Mouse (Mus musculus) ES-E14 (cell line): ENCODE results near the gene Slc2a2. TPM values are rescaled to one million over a fixed set of nuclear protein-coding genes. Genes with fewer than 3 reads are reported as not detected.
"Not testable (repeated sequence)": the region's sequence is repeated elsewhere in the genome, so short reads cannot be mapped to it uniquely, and the experiment has no call there.

Experiments
- DNase-seq: peaks from one replicate; pipeline ENCODE4 v3.0.0-alpha.2; 2013; ENCODE audit warnings: low read depth, low spot score
- H3K27ac ChIP-seq: 2 replicates; pipeline ENCODE4 v1.5.1; 2012; ENCODE audit warnings: low read depth, mild to moderate bottlenecking, low read length, moderate library complexity, mixed read lengths; ENCODE audit not compliant: poor library complexity, insufficient read depth, severe bottlenecking
- H3K36me3 ChIP-seq: 2 replicates; pipeline ENCODE4 v1.6.1; 2012; ENCODE audit warnings: mild to moderate bottlenecking, low read length, moderate library complexity, mixed read lengths; ENCODE audit not compliant: control insufficient read depth, poor library complexity, insufficient read depth, severe bottlenecking
- H3K4me1 ChIP-seq, 2 experiments: fragments of 150-350 bp in 1 of 2; sonication (generic) in 1 of 2; 2 replicates each; pipeline ENCODE4 v1.6.1; 2012; ENCODE audit warnings: low read length in 2 of 2, mild to moderate bottlenecking in 1 of 2, mixed read lengths in 1 of 2; ENCODE audit not compliant: control insufficient read depth in 2 of 2, insufficient read depth in 2 of 2, poor library complexity in 1 of 2
- H3K4me3 ChIP-seq, 2 experiments: fragments of 150-350 bp in 1 of 2; sonication (generic) in 1 of 2; 2 replicates each; pipeline ENCODE4 v1.5.1; 2012; ENCODE audit warnings: low read length in 2 of 2, low read depth in 1 of 2, mild to moderate bottlenecking in 1 of 2, mixed read lengths in 1 of 2; ENCODE audit not compliant: insufficient read depth in 1 of 2, poor library complexity in 1 of 2, severe bottlenecking in 1 of 2
- H3K9ac ChIP-seq: 2 replicates; pipeline ENCODE4 v1.6.1; 2012; ENCODE audit warnings: low read depth, mild to moderate bottlenecking, low read length, mixed read lengths; ENCODE audit not compliant: poor library complexity, insufficient read depth, severe bottlenecking
- H3K9me3 ChIP-seq: fragments of 150-350 bp; sonication (generic); 2 replicates; pipeline ENCODE4 v1.6.1; 2012; ENCODE audit warnings: low read depth, mild to moderate bottlenecking, low read length; ENCODE audit not compliant: control insufficient read depth, insufficient read depth
- CHD2 ChIP-seq: IDR thresholded peaks from 2 replicates; pipeline ENCODE4 v1.6.1; 2014; ENCODE audit warnings: mild to moderate bottlenecking, low read depth, low read length, inconsistent platforms
- HCFC1 ChIP-seq: IDR thresholded peaks from 2 replicates; pipeline ENCODE4 v1.6.1; 2012; ENCODE audit warnings: low read length, inconsistent platforms, borderline replicate concordance; ENCODE audit not compliant: insufficient read depth
- MAFK ChIP-seq: IDR thresholded peaks from 2 replicates; pipeline ENCODE4 v1.6.1; 2014; ENCODE audit warnings: mild to moderate bottlenecking, low read depth, low read length, inconsistent platforms; ENCODE audit not compliant: insufficient read depth
- ZC3H11A ChIP-seq: IDR thresholded peaks from 2 replicates; pipeline ENCODE4 v1.6.1; 2012; ENCODE audit warnings: low read depth, mild to moderate bottlenecking, inconsistent platforms, low read length, borderline replicate concordance
- ZNF384 ChIP-seq: IDR thresholded peaks from 2 replicates; pipeline ENCODE4 v1.6.1; 2012; ENCODE audit warnings: low read depth, low read length, inconsistent platforms
- in situ Hi-C, 2 experiments: fragments of 600-800 bp; cut with MboI; formaldehyde crosslinking; loops; one replicate each; pipeline ENCODE4 v1.15.1; 2025; ENCODE audit warnings: low sequenced_read_pairs in 2 of 2, inconsistent platforms in 1 of 2; ENCODE audit not compliant: unreplicated experiment in 2 of 2
- total RNA-seq: library from RNA; depleted of rRNA; stranded (reverse); fragments of 300-350 nt; gene quantifications from 2 replicates; pipeline ENCODE4 v1.2.3, GENCODE M21; 2012

Gene Slc2a2
- total RNA-seq, 1 experiment = not detected

DNA sequence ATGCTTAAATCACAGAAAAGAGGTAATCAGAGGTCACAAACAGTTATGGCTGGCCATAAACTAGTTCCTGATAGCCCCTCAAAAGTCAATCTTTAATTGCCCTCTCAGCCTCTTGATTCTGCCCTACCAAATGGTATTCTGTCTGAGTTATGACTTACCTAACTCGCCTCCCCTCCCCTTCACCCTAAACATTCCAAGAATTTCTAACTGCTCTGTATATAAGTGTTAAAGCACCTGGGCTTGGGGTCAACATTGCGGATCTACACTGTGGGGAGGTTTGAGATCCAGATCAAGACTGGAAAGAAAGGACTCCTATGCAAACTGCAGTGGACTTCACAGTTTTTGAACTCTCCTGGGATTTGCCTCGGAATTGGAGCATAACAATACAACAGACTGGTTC, 70.5 kb downstream of the Slc2a2 start:
- H3K36me3 ChIP-seq = no peaks in the 10 kb centered on the region
- no peak overlapping the region for H3K9ac ChIP-seq
- in situ Hi-C loops = no loop called here
- no peak overlapping the region for H3K27ac ChIP-seq
- H3K4me3 ChIP-seq = no peak overlapping the region
- H3K4me1 ChIP-seq = no peaks in the 10 kb centered on the region
- no peak for DNase-seq
- no peaks in the 10 kb centered on the region for H3K9me3 ChIP-seq
- TF ChIP-seq ZC3H11A = no peak
- TF ChIP-seq HCFC1 = no peak
- TF ChIP-seq MAFK = no peak
- no peak for TF ChIP-seq ZNF384
- no peak for TF ChIP-seq CHD2

DNA sequence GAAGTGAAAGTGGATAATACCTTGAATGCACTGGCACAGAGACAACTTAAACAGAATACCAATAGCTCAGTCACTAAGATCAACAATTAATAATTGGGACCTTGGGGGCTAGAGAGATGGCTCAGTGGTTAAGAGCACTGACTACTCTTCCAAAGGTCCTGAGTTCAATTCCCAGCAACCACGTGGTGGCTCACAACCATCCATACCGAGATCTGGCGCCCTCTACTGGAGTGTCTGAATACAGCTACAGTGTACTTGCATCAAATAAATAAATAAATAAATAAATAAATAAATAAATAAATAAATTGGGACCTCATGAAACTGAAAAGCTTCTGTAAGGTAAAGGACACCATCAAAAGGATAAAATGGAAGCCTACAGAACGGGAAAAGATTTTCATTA, 75.2 kb downstream of the Slc2a2 start:
- H3K36me3 ChIP-seq, in situ Hi-C loops, DNase-seq, H3K4me1 ChIP-seq, H3K9ac ChIP-seq, H3K9me3 ChIP-seq, H3K27ac ChIP-seq, H3K4me3 ChIP-seq: not testable (repeated sequence)

DNA sequence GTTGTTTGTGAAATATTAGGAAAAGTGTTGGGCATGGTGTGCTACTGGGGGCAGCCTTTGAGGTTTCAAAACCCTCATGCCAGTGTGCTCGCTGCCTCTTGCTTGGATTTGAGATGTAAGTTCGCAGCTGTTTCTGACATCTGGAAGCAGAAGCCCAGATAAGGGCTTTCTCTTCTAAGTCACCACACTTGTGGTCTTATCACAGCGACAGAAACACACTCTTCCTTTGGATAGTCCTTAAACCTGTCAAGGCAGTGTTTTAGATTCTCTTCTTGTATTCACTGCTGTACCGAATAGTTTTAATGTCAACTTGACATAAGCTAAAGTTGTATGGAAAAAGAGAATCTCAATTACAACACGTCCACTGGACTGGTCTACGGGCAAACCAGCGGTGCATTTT, 77.7 kb downstream of the Slc2a2 start:
- no peak overlapping the region for H3K27ac ChIP-seq
- in situ Hi-C loops = no loop called here

DNA sequence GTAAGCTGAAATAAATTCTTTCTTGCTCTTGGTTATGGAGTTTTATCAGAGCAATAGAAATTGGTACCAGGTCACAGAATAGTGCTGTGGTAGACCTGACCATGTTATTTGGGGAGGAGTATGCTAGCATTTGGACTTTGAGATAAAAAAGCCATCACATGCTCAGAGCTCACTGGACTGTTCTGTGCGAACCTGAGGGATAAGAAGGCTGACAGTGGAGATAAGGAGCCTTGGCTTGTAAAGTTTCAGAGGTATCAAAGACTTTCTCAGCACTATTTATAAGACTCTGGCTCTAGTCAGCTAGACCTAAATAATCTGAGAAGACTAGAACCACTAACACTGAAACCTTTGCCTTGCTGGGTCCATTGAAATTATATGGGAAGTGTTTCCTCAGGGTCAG, 78.3 kb downstream of the Slc2a2 start:
- no peaks in the 10 kb centered on the region; the same call in 1 of the 2 replicates for H3K9me3 ChIP-seq
- TF ChIP-seq ZC3H11A (no peak), CHD2 (no peak), ZNF384 (no peak), HCFC1 (no peak), MAFK (no peak)
- no peak overlapping the region for H3K4me3 ChIP-seq
- in situ Hi-C loops = no loop called here
- no peak for DNase-seq
- no peaks in the 10 kb centered on the region for H3K36me3 ChIP-seq
- H3K4me1 ChIP-seq = no peaks in the 10 kb centered on the region
- no peak overlapping the region for H3K9ac ChIP-seq
- no peak overlapping the region for H3K27ac ChIP-seq

More for the DNA sequence above, 77.7 kb downstream of the Slc2a2 start:
- DNase-seq = no peak
- no peaks in the 10 kb centered on the region for H3K36me3 ChIP-seq
- H3K4me3 ChIP-seq = no peak overlapping the region
- no peak for TF ChIP-seq HCFC1
- no peak for TF ChIP-seq ZC3H11A
- TF ChIP-seq MAFK = no peak
- no peak for TF ChIP-seq ZNF384
- TF ChIP-seq CHD2 = no peak
- no peak overlapping the region for H3K9ac ChIP-seq
- H3K4me1 ChIP-seq = no peaks in the 10 kb centered on the region
- H3K9me3 ChIP-seq = no peaks in the 10 kb centered on the region; the same call in 1 of the 2 replicates

DNA sequence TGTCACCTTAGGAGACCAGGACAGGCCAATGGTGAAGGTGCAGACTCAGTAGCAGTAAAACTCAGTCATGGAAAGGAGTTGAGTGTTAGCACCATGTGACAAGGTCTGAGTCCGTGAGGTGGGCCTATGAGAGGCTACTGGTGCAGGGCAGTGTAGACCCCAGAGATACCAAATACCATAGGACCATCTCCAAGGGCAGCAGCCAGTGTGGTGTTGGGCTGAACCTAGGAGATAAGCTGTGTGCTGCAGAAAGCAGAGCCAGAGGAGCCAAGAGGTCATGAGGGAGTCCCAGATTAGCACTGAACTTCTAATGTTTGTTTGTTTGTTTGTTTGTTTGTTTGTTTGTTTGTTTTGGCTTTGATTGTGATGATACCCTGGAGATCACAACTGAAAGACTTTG, 78.8 kb downstream of the Slc2a2 start:
- TF ChIP-seq MAFK (no peak), ZNF384 (no peak), CHD2 (no peak), ZC3H11A (no peak), HCFC1 (no peak)
- H3K4me1 ChIP-seq = no peaks in the 10 kb centered on the region
- no peaks in the 10 kb centered on the region for H3K36me3 ChIP-seq
- no peak overlapping the region for H3K9ac ChIP-seq
- H3K27ac ChIP-seq = no peak overlapping the region; the same call in 1 of the 2 replicates
- no peak overlapping the region for H3K4me3 ChIP-seq
- H3K9me3 ChIP-seq = no peaks in the 10 kb centered on the region; the same call in 1 of the 2 replicates
- DNase-seq = no peak
- in situ Hi-C loops = no loop called here
